Mouse (Mus musculus): ENCODE results near the gene Syp.

Gene Syp

DNA sequence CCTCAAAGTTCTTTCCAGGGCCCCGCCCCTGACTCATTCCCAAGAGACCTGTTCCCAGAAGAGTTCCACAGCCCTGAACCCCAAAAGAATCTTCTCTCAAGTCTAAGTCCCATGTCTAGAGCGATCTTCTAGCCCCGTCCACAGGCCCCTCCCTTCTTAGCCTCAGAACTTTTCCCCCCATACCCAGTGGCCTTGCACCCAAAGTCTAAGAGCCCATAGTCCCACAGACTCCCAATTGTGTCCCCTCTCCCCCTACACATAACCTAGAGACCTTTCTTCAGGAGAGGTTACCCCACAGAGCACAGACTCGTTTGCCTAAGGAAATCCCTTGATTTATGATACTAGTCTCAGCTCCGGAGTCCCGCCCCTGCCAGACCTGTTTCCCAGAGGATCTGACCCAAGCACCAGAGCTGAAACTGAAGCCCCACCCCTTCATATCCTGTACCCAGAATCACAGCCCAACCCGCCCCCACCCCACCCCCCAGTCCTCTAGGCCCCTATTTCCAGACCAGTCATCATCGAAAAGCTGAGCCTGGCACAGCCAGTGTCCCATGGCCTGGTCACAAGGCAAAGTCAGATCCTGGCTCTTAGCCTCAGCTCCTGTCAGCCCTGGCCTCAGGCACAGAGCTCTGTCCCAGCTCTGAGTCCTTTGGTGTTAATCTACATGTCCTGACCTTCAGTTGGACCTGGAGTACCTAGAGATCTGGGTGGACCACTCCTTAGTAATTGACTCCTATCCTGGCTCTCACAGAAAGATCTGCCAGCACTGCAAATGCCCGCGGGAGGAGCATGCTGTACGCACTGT lies 20.7 kb downstream of the Syp start:
- in situ Hi-C loops (cut with MboI; ENCODE audit: unreplicated experiment in 2 of 2): no loop called here

DNA sequence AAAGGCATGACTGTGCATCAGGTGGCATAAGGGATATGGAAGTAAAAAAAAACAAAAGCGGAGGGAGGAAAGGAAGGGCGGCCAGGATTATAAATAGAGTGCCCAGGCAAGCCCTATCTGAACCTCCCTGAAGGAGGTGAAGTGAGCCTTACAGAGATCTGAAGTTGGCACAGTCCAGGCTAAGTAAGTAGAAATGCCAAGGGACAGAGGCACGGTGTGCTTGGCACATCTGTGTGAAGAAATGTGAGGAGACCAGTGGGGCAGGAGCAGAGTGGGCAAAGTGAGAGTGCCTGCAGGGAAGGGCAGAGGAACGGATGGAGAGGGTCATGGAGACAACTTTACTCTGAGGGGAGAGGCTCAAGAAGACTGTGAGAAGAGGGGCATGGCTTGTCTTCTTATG lies 22.8 kb downstream of the Syp start:
- in situ Hi-C loops (cut with MboI; ENCODE audit: unreplicated experiment in 2 of 2): no loop called here

DNA sequence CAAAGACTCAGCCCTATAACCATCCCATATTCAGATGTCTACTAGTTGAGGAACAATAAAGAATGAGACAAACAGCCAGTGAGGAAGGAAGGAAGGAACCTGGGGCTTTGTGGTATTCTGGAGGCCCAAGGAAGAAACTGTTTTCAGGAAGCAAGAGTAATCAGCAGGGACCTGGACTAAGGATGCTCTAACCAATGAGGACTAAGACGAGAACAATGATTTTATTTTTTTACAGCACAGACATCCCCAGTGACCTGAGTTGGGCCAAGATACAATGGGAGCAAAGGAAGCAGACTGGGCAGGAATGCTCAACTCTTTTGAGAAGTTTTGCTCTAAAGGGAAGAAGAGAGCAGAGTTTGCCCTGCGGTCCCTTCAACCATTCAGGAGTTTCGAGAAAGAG lies 24.7 kb downstream of the Syp start:
- in situ Hi-C loops (cut with MboI; ENCODE audit: unreplicated experiment in 2 of 2): no loop called here

DNA sequence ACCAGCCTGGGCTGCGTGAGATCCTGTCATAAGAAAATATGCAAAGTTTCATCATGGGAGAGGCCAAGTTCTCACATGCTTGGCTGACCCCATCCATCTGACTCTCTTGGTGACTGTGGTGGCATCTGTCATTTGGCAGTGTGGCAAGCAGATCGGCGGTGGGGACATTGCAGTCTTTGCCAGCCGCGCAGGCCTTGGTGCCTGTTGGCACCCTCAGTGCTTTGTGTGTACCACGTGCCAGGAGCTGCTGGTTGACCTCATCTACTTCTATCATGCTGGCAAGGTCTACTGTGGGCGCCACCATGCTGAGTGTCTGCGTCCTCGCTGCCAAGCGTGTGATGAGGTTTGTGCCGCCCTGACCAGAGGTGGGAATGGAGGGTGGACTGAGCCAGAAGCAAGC lies 26.5 kb downstream of the Syp start:
- in situ Hi-C loops (cut with MboI; ENCODE audit: unreplicated experiment in 2 of 2): no loop called here

DNA sequence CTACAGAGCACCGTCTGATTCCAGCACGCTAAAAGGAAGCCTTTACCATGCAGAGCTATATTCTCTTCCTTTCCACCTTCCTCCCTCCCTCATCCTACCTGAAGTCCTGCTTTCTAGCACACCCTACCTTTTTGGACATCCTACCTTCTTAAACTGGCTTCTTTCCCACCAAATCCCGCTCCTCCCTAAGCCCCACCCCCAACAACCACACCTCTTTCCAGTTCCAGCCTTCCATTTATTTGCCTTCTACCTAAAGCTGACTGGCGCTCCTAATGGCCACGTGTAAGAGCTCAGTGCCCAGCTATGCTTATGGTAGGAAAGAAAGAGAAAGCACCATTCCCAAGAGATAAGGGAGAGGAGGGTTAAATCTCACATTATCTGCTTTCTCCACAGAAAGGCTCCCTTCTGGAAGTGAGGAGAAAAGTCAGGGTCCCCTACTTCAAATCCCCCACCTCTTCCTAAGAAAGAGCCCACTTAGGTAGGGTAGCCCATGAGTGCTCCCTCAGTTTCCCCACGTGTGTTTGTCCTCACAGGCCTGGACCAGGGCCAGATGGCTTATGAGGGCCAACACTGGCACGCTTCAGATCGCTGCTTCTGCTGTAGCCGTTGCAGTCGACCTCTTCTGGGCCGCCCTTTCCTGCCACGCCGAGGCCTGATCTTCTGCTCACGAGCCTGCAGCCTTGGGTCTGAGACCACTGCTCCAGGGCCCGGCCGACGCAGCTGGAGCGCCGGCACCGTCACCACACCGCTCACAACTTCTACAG lies 27.6 kb downstream of the Syp start:
- in situ Hi-C loops (cut with MboI; ENCODE audit: unreplicated experiment in 2 of 2): no loop called here

DNA sequence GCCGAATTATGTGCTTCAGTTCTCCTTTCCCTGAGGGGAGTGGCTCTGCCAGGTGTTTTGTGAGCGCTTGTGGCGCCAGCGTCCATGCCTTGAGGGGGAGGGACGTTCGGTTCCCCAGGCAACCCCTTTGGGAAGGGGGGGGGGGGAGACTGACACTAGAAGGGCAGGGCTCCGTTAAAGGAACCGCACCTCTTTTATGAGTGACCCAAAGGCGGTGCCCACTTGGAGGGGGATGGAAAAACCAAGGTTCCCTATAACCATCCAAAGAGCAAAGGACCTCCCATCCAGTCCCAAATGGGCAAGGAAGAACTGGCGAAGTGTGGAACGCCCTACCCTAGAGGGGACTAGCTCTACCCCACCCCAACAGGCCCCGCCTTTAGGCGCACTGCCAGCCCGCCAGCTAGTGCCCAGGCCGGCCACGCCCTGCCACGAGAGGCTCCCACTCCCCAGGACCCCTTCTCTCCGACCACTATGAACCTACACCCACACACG lies 32.2 kb downstream of the Syp start:
- in situ Hi-C loops (cut with MboI; ENCODE audit: unreplicated experiment in 2 of 2): no loop called here

DNA sequence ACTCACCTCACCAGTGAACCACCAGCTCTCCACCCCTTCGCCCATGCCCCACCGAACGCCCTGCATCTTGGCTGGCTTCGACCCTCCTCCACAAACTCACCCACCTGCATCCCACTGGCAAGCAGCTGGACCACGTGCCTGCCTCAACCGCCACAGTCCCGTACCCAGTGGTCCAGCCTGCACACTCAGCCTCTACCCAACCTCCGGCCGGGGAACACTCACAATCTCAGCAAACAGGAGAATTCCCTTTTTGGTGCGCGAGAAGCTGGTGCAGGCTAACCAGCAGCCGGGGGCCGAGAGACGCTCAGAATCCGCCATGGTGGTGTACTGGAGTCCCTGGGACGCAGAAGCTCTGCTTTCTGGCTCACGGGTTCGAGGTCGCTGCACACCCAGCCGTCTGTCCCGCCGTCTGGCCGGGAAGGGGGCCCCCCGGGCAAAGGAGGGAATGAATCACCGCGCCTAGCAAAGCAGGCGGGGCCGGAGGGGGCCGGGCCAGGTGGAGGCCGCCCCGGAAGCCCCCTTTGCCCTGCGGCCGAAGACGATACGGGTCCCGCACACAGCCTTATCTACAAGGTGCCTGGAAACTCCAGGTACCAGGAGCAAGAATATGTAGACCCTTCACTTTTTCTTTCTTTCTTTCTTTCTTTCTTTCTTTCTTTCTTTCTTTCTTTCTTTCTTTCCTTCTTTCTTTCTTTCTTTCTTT lies 32.8 kb downstream of the Syp start, which contains the start of gene Plp2:
Gene Plp2 (minus strand): TSS at position 470 of the 703 bp plus-strand sequence.
- in situ Hi-C loops (cut with MboI; ENCODE audit: unreplicated experiment in 2 of 2): no loop called here

DNA sequence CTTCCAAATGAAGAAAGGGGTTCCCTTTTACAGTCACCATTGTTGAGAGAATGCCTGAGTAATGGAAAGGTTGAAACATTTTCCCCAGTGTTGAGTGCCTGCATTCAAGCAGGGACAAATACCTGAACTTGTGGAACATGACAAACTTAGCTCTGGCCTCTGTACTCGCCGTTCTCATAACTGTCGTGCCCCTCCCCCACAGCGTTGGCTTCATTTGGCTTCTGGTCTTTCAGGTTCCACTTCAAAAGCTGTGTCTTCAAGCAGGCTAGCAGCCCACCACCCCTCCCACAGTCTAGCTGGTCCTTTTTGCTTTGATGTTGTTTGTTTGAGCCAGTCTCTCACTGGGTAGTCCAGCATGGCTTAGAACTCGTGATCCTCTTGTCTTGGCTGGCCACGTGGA lies 34.5 kb downstream of the Syp start:
- in situ Hi-C loops (cut with MboI; ENCODE audit: unreplicated experiment in 2 of 2): no loop called here

DNA sequence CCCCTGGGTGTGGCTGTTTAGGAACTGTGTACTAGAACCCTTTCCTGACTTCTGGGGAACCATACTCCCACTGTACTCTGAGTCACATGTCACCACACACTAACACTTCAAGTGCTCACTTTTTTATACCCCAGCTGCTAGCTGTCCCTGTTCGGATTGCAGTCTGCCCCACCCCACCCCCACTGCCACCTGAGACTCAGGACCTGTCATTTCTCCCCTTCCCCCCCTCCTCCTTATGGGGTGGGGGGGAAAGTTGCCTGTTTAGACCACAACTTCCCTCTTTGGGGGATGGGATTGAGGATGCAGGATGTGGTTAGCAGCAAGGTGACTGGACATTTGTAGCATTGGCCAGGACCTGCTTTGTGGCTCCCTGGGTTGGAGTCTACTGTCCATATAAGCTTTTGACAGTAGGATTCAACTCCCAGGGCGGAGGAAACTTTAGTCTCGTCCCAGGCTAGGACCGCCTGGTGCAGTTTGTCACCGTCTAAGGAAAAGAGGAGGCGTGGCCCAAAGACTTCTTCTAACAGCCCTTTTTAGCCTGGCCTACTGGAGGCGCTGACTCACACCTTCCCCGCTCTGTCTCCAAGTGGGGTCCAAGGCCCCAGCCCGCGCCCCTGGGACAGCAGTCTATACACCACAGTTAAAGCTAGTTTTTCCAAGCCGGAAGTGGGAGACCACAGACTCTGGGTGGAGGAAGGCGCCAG lies 35.5 kb downstream of the Syp start:
- in situ Hi-C loops (cut with MboI; ENCODE audit: unreplicated experiment in 2 of 2): no loop called here

DNA sequence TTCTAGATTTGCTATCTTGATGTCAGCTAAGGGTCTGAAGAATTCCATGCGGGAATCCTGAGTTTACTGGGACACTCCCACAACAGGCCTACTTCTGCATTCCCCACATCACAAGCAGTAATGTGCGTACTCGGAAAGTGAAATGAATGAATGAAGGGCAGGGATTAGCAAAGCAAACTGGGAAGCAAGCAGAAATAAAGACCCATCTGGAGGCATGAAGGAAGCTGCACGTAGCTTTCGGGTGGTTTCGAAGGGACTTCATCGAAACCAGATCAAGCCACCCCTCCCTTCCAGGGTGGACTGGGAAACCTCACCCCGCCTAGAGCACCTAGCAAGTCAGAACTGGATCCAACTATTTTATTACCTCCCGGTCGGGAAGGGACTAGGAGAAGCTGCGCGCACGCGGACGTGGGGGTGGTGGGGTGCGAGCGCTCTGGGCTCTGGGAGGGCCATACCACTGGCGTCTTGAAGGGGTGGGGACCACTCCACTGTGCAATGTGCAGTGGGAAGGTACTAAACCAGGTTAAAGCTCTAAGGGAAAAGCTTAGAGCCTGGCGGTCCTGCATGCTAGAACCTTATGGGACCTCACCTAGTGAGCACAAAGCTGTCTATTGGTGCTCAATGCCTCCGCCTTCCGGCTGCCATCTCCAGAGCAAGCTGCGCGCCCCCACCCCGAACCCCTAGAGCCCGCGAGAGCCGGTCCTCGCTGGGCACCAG lies 36.2 kb downstream of the Syp start:
- in situ Hi-C loops (cut with MboI; ENCODE audit: unreplicated experiment in 2 of 2): no loop called here

DNA sequence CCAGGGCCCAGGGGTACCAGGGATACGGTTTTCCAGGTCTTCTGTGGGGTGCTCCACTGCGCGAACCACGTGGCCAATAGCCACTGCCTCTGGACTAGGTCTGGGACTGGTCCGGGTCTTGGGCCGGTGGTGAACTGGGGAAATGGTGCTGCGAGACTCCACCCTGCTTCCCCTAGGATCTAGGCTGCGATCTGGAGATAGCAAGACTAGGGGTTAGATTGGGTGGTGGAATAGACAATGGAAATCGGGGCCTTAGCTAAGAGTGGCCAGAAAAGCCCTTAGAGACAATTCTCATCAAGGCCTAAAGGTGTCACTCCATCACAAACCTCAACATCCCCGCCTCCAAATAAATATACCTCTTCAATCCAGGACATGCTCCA lies 36.7 kb downstream of the Syp start:
- in situ Hi-C loops (cut with MboI; ENCODE audit: unreplicated experiment in 2 of 2): loop anchor here in 1 of 2 experiments (25.0 kb wide), 2 partner anchors 363 to 513 kb away; partner anchors contain the start of gene Clcn5

DNA sequence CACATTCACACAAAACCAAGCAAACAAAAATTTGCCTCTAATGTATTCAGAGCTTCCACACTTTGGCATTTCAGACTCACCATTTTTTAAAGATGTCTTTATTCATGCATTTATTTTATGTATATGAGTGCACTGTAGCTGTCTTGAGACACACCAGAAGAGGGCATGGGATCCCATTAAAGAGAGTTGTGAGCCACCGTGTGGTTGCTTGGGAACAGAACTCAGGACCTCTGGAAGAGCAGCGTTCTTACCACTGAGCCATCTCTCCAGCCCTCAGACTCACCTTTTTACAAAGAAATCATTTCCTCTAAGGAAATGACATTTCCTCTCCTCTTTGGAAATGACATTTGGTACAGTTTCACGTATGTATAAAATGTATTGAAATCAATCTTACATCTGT lies 40.7 kb downstream of the Syp start:
- in situ Hi-C loops (cut with MboI; ENCODE audit: unreplicated experiment in 2 of 2): loop anchor here in 1 of 2 experiments (25.0 kb wide), 2 partner anchors 367 to 517 kb away; partner anchors contain the start of gene Clcn5

DNA sequence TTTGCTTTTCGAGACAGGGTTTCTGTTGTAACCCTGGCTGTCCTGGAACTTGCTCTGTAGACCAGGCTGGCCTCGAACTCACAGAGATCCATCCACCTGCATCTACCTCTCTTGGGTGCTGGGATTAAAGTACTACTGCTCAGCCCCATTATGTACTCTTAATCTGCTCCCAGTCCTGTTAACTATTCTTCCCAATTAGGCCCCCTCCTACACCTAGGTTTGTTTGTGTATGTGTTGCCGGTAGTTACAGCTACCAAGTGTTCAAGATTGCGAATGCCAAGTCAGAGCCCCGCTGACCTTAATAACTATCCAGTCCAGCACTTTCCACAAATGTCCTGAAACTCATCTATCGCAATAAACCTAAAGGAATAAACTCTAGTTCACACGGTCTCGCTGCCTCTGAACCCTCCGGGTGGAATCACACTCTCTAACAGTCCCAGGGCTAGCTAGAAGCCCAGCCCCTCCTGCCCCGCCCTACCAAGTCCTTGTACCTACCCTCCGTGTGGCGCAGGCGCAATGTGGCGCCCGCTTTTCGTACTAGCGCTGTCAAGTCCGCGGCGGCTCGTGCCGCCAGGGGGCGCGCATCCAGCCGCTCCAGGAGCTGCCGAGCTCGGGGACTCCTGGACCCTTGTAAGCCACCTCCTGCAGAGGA lies 41.3 kb downstream of the Syp start:
- in situ Hi-C loops (cut with MboI; ENCODE audit: unreplicated experiment in 2 of 2): loop anchor here (5.0 to 25.0 kb wide), 4 partner anchors 32 to 517 kb away; partner anchors contain the start of gene Clcn5 (in 1 of the 2)

DNA sequence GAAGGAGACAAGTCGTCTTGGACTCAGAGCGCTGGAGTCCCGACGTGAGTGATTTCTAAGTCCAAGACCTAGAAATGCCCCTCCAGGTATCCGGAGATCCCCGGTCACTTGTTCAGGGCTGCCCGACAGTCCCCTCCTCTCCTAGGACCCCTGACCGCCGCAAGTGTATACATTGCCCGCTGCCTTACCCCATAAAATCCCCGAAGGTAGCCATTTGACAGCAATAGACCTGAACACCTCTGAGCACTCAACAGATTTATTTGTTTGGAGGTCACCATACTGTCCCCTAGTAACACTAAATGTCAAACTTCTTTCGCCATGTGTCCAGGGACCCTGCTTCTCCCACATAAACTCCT lies 41.8 kb downstream of the Syp start:
- in situ Hi-C loops (cut with MboI; ENCODE audit: unreplicated experiment in 2 of 2): loop anchor here (5.0 to 25.0 kb wide), 4 partner anchors 33 to 518 kb away; partner anchors contain the start of gene Clcn5 (in 1 of the 2)

DNA sequence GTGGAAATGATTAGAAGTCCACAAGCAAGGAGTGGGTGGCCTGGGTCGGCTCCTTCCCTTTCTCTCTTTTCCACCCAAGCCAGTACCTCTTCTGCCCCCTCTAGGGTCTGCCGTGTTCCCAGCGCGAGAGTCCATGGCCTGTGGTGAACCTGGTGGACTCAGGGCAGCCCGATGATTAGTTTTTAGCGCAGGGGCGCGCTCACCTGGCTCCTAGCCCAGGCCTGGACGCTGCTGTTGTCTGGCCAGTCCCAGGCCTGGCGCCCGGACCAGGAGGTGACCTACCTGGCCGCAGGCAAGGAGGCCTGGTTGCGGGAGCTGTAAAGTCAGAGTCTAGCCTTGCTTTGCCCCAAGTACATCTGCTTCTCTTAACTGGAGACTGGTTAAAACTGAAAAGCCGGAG lies 42.6 kb downstream of the Syp start, which contains the start of gene Magix:
Gene Magix (minus strand): TSS at position 388 of the 400 bp plus-strand sequence.
- in situ Hi-C loops (cut with MboI; ENCODE audit: unreplicated experiment in 2 of 2): loop anchor here (5.0 to 25.0 kb wide), 4 partner anchors 34 to 519 kb away; partner anchors contain the start of gene Clcn5 (in 1 of the 2)

DNA sequence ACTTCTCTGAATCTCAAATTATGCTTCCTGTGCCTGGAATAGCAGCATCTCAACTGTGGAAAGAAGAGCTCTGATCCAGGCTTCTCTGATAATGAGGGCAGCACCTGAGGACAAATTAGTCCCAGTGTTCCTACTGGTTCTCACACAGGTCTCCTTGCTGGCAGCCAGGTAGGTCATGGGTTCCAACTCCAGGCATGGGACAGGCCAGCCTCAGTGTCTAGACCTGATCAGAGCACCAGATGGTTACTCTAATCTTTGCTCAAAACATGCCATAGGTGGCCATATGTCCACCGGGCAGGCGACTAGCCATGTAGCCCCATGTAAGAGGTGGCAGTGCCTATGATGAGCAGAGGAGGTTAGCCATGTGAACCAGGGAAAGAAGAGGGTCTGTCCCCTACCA lies 50.0 kb downstream of the Syp start:
- in situ Hi-C loops (cut with MboI; ENCODE audit: unreplicated experiment in 2 of 2): loop anchor here (10.0 to 25.0 kb wide), 3 partner anchors 214 to 526 kb away; partner anchors contain the start of gene Clcn5 (in 1 of the 2)

DNA sequence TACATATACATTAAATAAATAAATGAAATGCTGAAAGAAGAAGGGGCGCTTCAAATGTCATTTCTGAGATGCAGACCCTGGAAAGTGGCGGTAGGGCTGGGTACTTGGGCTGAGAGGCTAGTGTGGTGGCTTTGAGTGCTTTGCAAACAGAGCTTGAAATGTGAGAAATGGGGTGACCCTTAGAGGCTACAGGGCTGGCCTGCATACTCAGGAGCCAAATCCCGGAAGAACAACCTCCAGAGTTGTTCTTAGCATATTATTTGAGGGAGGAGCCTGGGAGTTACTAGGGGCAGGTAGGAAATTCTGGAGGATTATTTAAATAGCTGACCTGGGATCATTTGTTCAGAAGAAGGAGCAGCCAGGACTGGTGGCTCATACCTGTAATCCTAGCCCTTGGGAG lies 52.2 kb downstream of the Syp start:
- in situ Hi-C loops (cut with MboI; ENCODE audit: unreplicated experiment in 2 of 2): loop anchor here (5.0 to 25.0 kb wide), 5 partner anchors 46 to 528 kb away; partner anchors contain the start of gene Clcn5 (in 1 of the 2)

DNA sequence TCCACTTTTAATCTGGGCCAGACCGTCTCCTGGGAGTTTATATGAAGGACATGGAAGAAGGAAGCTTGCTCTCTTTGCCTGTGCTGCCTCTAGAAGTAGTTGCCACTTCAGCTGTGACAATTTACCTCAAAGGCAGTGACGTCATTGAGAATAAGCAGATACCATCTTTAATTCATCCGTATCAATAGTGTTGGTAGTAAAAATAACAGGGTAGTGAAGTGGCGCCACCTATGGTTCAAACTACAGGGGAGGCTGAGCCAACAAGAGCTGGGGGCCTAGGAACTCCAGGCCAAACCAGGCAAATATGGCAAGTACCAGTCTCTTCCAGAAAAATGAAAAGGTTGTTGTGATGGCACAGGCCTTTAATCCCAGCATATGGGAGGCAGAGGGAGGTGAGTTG lies 54.6 kb downstream of the Syp start:
- in situ Hi-C loops (cut with MboI; ENCODE audit: unreplicated experiment in 2 of 2): loop anchor here (5.0 to 25.0 kb wide), 5 partner anchors 48 to 531 kb away; partner anchors contain the start of gene Clcn5 (in 1 of the 2)
